Mouse (Mus musculus): ENCODE results near the gene Srrd.

The Srrd gene

GRCm38 (mm10) chr5:112342463-112343204, at the start of gene Srrd, which contains the start of gene Hps4:
Srrd (minus strand) TSS chr5:112343040.
Hps4 (plus strand) TSS chr5:112343083.
- peak; percentile 81 to 82 for DNase-seq

GRCm38 (mm10) chr5:112391676-112392323, 49.0 kb upstream of the Srrd start:
- DNase-seq, result no peak

- no peak for DNase-seq
Measured at GRCm38 (mm10) chr5:112391002-112391401, 48.2 kb upstream of the Srrd start.

GRCm38 (mm10) chr5:112389352-112389751, 46.5 kb upstream of the Srrd start:
- DNase-seq, result no peak

GRCm38 (mm10) chr5:112385973-112386372, 43.1 kb upstream of the Srrd start:
- DNase-seq, result no peak

GRCm38 (mm10) chr5:112384805-112385472, 42.1 kb upstream of the Srrd start:
- DNase-seq, result no peak

- peak; percentile 27 to 47 for DNase-seq
Measured at GRCm38 (mm10) chr5:112382641-112383330, 39.9 kb upstream of the Srrd start.

- no peak for DNase-seq
Measured at GRCm38 (mm10) chr5:112382042-112382441, 39.2 kb upstream of the Srrd start.

GRCm38 (mm10) chr5:112381154-112381553, 38.3 kb upstream of the Srrd start:
- DNase-seq, result no peak

- no peak for DNase-seq
Measured at GRCm38 (mm10) chr5:112378716-112379115, 35.9 kb upstream of the Srrd start.

- DNase-seq, result no peak
Measured at GRCm38 (mm10) chr5:112377380-112377779, 34.5 kb upstream of the Srrd start.

- DNase-seq, result no peak
Measured at GRCm38 (mm10) chr5:112376111-112376510, 33.3 kb upstream of the Srrd start.

GRCm38 (mm10) chr5:112371933-112372332, 29.1 kb upstream of the Srrd start:
- DNase-seq, result no peak

GRCm38 (mm10) chr5:112370236-112370813, 27.5 kb upstream of the Srrd start:
- DNase-seq, result no peak

- DNase-seq, result no peak
Measured at GRCm38 (mm10) chr5:112369326-112369725, 26.5 kb upstream of the Srrd start.

- DNase-seq, result no peak
Measured at GRCm38 (mm10) chr5:112368666-112369065, 25.8 kb upstream of the Srrd start.

GRCm38 (mm10) chr5:112367929-112368328, 25.1 kb upstream of the Srrd start:
- DNase-seq, result no peak

- DNase-seq, result no peak
Measured at GRCm38 (mm10) chr5:112367338-112367737, 24.5 kb upstream of the Srrd start.

GRCm38 (mm10) chr5:112366879-112367278, 24.0 kb upstream of the Srrd start:
- DNase-seq, result no peak

GRCm38 (mm10) chr5:112364184-112364797, 21.5 kb upstream of the Srrd start:
- DNase-seq, result no peak

- no peak for DNase-seq
Measured at GRCm38 (mm10) chr5:112360077-112360476, 17.2 kb upstream of the Srrd start.

GRCm38 (mm10) chr5:112359520-112359919, 16.7 kb upstream of the Srrd start:
- DNase-seq, result no peak
